Comparison of ENCODE assay signal across 16 mouse cellular contexts in genomic region chr2:146363483-146363882, GRCm38 (mm10).
DNase-seq lines count a peak whose midpoint lies in the region; ATAC-seq and TF ChIP-seq lines count a peak whose summit lies in the region.
"Had no signal": no experiment of that assay in that cellular context is flagged by ENCODE, and none has a peak within 500 bp of the region (broad histone marks: within the 10 kb centered on the region; RNA-seq: fewer than 3 reads in every experiment).

No protein-coding gene starts in this region.

- no peak for TF ChIP-seq EP300 in liver, postnatal 0 days (IDR thresholded peaks at IDR 0.05; ENCODE audit: low read depth)

- 60% methylated on average over 2 of the region's 2 CpGs for WGBS in stomach, embryonic 15.5 days
- 71% methylated on average over 2 of the region's 2 CpGs for WGBS in liver, postnatal 0 days (ENCODE audit: insufficient replicate concordance)
- 90% methylated on average over 2 of the region's 2 CpGs for WGBS in kidney, embryonic 15.5 days

- H3K27me3 ChIP-seq in stomach, embryonic 15.5 days (replicated peaks): no peaks in the 10 kb centered on the region
- no peaks in the 10 kb centered on the region for H3K27me3 ChIP-seq in liver, postnatal 0 days (ENCODE audit: insufficient read depth, low read length)
- no peaks in the 10 kb centered on the region for H3K27me3 ChIP-seq in kidney, embryonic 15.5 days
- H3K27me3 ChIP-seq: limb, embryonic 12.5 days had no signal

- DNase-seq in retina, postnatal 1 day: peak; percentile 56
- DNase-seq in retina, embryonic 14.5 days (ENCODE audit: low spot score): no peak
- DNase-seq in cerebellum, adult 9-10 months: peak; percentile 85
- DNase-seq in left cerebral cortex, adult 9 months (ENCODE audit: low spot score in 2 of 2): peak; percentile 26 to 68
- no peak for DNase-seq in liver, postnatal 0 days
- no peak for DNase-seq in ovary, postnatal 14 days (ENCODE audit: low spot score)
- DNase-seq: adrenal gland, postnatal 25 days; gastrocnemius, adult 2 months; kidney, postnatal 14 days; lung, adult 18-20 months; thymus, postnatal 14 days had no signal

- no peak overlapping the region for H3K4me3 ChIP-seq in stomach, embryonic 15.5 days (replicated peaks)
- H3K4me3 ChIP-seq in liver, postnatal 0 days (ENCODE audit: low read depth, low read length): no peak overlapping the region
- H3K4me3 ChIP-seq in kidney, embryonic 15.5 days (replicated peaks): no peak overlapping the region
- H3K4me3 ChIP-seq: gastrocnemius, adult 2 months; heart, embryonic 10.5 days; limb, embryonic 12.5 days had no signal

- 0 out of 2 replicates have a peak overlapping the region, but pooled peaks have one; percentile 26 for H3K27ac ChIP-seq in stomach, embryonic 15.5 days
- H3K27ac ChIP-seq in liver, postnatal 0 days (ENCODE audit: low read depth): no peak overlapping the region
- no peak overlapping the region for H3K27ac ChIP-seq in kidney, embryonic 15.5 days
- H3K27ac ChIP-seq: gastrocnemius, adult 2 months; heart, embryonic 10.5 days; limb, embryonic 12.5 days had no signal

- H3K4me2 ChIP-seq in stomach, embryonic 15.5 days: no peak overlapping the region
- no peak overlapping the region for H3K4me2 ChIP-seq in liver, postnatal 0 days (ENCODE audit: low read depth, low read length)
- H3K4me2 ChIP-seq in kidney, embryonic 15.5 days: no peak overlapping the region
- H3K4me2 ChIP-seq: limb, embryonic 12.5 days; midbrain, embryonic 11.5 days had no signal

- H3K4me1 ChIP-seq in stomach, embryonic 15.5 days: peaks cover 4% of the 10 kb centered on the region
- no peaks in the 10 kb centered on the region for H3K4me1 ChIP-seq in liver, postnatal 0 days (ENCODE audit: insufficient read depth)
- 0 out of 2 replicates have a peak, but pooled peaks cover 5% of the 10 kb centered on the region for H3K4me1 ChIP-seq in kidney, embryonic 15.5 days

- no peaks in the 10 kb centered on the region for H3K9me3 ChIP-seq in stomach, embryonic 15.5 days
- no peaks in the 10 kb centered on the region for H3K9me3 ChIP-seq in liver, postnatal 0 days (ENCODE audit: low read length)
- H3K9me3 ChIP-seq in kidney, embryonic 15.5 days (replicated peaks): no peaks in the 10 kb centered on the region
- H3K9me3 ChIP-seq: heart, embryonic 10.5 days; limb, embryonic 12.5 days had no signal

- TF ChIP-seq CTCF in liver, postnatal 0 days (IDR thresholded peaks at IDR 0.05; ENCODE audit: low read depth): no peak

- no peak overlapping the region for H3K9ac ChIP-seq in stomach, embryonic 15.5 days
- H3K9ac ChIP-seq in liver, postnatal 0 days (replicated peaks): no peak overlapping the region
- H3K9ac ChIP-seq in kidney, embryonic 15.5 days: no peak overlapping the region
- H3K9ac ChIP-seq: limb, embryonic 12.5 days had no signal

- ATAC-seq in stomach, embryonic 15.5 days (ENCODE audit: insufficient read depth, low FRiP score, low read depth): no peak
- no peak for ATAC-seq in liver, postnatal 0 days
- ATAC-seq in kidney, embryonic 15.5 days (replicated peaks; ENCODE audit: low FRiP score): no peak

- H3K36me3 ChIP-seq in stomach, embryonic 15.5 days: no peaks in the 10 kb centered on the region
- peaks cover 7% of the 10 kb centered on the region; the same call in 1 of the 2 replicates for H3K36me3 ChIP-seq in liver, postnatal 0 days (replicated peaks; ENCODE audit: insufficient read depth, low read length)
- no peaks in the 10 kb centered on the region for H3K36me3 ChIP-seq in kidney, embryonic 15.5 days
- H3K36me3 ChIP-seq: heart, embryonic 10.5 days; limb, embryonic 12.5 days had no signal

Comparison
In these comparisons a context has a peak if more than half of its experiments do, and no peak if none do; other contexts are left out.
1. DNase-seq: peak in retina, postnatal 1 day (single experiment), cerebellum, adult 9-10 months (single experiment) and left cerebral cortex, adult 9 months (2 of 2); none in retina, embryonic 14.5 days (single experiment), liver, postnatal 0 days (single experiment) and ovary, postnatal 14 days (single experiment).